Mouse (Mus musculus): Measurements from ENCODE around the gene Gm17571.

The Gm17571 gene

GRCm38 (mm10) chr9:13446703-13447285 lies at the start of gene Gm17571:
Gene Gm17571, minus strand, starts transcription at chr9:13446753.
- no peak for DNase-seq (ENCODE audit: low read depth, low spot score)

DNA sequence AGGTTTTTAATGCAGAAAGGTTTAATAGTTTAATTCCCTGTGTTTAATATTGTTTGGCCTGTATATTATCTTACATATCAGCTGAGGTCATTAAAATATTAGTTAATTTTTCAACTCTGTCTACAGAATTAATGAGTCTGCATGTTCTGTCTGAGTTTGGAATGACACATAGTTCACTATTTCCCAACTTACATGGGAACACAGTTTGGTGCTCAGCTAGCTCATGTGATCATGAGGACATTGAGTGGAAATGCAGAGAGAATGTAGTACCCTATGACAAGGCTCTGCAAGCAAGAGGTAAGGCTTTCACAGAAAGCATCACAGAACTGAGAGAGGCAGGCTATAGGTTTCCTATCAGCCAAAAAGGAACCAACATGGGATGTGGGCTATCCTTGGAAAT lies 49.0 kb upstream of the Gm17571 start:
- no peak for DNase-seq (ENCODE audit: low read depth, low spot score)

- no peak for DNase-seq (ENCODE audit: low read depth, low spot score)
These were observed 47.2 kb upstream of the Gm17571 start for GRCm38 (mm10) chr9:13493746-13494145.

- no peak for DNase-seq (ENCODE audit: low read depth, low spot score)
These were observed 46.3 kb upstream of the Gm17571 start for GRCm38 (mm10) chr9:13492807-13493206.

DNA sequence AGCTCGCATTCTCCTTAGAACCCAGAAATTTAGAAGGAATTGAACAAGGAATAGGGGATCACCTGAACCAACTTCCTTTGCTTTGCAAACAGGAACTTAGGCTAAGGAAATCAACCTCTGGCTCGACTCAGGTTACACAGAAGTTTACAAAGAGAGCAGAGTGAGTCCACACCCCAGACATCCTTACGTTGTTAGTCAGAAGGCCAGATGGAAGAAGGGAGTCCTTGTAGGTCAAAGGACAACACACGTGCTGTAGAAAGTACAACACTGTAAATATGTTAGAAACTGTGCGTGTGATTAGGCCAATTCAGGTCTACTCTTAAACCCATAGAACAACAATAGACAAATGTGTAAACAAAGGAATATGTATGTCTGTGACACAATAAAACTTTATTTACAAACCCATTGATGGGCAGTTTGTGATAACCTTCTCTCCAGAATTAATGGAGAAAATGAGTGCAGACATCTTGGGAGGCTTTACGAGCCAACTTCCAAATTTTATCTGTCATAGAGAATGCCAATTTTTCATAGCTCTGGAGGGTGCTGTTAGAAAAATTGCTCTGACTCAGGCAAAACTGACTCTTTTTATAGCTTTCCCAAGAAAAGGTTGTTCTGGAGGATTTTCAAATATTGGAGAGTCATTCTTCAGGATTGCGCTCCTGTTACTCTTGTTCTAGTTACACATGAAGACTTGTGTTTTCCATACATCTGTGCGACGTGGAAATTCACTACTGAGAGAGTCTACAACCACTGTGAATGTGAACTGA lies 45.5 kb upstream of the Gm17571 start:
- no peak for DNase-seq (ENCODE audit: low read depth, low spot score)

- no peak for DNase-seq (ENCODE audit: low read depth, low spot score)
These were observed 44.6 kb upstream of the Gm17571 start for GRCm38 (mm10) chr9:13491107-13491506.

- DNase-seq (ENCODE audit: low read depth, low spot score), result no peak
These were observed 39.4 kb upstream of the Gm17571 start for GRCm38 (mm10) chr9:13485914-13486313.

DNA sequence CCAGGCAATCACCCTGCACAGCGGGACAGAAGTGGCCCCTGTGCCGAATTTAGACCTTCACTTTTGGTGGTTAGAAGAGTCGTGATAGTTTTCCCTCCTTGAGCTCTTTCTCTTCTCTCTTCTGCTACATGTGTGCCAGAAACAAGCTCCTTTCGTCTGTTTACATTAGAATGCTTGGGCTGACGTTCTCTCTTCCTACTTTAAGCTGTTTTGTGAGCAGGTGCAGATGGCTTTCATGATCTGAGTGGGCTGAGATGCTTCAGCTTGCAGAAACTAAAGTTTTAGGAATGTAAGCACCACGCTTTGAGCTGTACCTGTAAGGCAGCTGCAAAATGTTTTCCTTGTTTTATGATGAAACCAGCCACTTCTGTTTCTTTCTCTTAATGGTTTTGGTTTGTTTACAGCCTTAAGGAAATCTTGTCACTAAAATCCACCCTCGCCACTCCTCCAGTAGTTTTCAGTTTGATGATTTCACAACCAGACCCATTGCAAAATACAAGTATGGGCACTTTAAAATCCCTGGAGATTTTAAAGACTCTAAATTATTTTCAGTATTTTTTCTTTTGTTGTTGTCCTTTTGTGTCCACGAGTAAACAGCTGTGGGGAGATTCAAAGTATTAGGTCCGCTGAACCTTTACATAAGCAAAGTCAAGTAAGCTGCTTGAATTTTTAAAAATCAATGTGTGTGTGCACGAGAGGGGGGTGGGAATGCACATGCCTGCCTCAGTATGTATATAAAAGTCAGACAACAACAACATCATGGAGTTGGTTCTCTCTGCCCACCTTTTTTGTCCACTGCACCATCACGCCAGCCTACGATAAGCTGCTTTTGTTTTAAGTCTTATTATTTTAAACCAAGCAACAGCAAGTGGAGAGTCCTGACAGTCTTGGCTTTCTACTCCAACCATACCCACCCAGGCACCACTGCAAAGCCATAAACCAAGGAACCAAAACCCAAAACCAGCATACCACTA lies 38.0 kb upstream of the Gm17571 start:
- no peak for DNase-seq (ENCODE audit: low read depth, low spot score)

- no peak for DNase-seq (ENCODE audit: low read depth, low spot score)
These were observed 36.9 kb upstream of the Gm17571 start for GRCm38 (mm10) chr9:13483199-13484068.

GRCm38 (mm10) chr9:13479275-13479674 lies 32.7 kb upstream of the Gm17571 start:
- DNase-seq (ENCODE audit: low read depth, low spot score), result no peak

DNA sequence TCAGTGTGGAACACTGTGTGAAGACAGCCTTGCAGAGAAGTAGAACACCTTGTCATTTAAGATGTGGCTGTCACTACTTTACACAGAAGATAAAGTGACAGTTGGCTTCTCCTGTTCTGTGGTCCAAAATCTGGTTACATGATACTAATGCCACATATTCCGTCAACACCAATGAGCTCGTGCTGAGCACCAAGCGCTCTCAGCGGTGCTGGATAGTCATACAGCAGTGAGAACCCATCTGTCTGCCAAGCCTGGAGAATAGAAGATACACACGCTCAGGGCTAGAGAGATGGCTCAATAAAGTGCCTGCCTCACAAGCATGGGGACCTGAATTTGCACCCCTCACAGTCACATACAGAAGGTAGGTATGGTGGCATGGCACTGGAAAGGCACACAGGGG lies 28.4 kb upstream of the Gm17571 start:
- no peak for DNase-seq (ENCODE audit: low read depth, low spot score)

DNA sequence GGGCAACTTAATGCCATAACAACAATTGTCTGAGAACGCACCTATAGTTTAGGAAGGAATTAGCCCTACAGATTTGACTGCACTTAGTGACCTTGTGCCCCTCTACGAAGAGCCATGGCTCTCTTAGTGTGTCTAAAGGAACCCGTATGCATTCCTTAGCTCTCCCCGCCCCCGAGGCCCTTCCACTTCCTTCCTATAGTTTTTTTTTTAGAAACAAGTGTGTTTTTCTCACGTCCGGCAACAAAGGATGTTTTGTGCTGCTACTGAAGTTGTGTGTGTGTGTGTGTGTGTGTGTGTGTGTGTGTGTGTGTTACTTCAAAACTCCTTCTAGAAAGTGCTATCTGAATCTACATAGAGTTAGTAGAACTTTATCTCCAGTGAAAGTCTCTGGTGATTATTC lies 23.5 kb upstream of the Gm17571 start:
- DNase-seq (ENCODE audit: low read depth, low spot score), result no peak

- no peak for DNase-seq (ENCODE audit: low read depth, low spot score)
These were observed 22.2 kb upstream of the Gm17571 start for GRCm38 (mm10) chr9:13468778-13469177.

DNA sequence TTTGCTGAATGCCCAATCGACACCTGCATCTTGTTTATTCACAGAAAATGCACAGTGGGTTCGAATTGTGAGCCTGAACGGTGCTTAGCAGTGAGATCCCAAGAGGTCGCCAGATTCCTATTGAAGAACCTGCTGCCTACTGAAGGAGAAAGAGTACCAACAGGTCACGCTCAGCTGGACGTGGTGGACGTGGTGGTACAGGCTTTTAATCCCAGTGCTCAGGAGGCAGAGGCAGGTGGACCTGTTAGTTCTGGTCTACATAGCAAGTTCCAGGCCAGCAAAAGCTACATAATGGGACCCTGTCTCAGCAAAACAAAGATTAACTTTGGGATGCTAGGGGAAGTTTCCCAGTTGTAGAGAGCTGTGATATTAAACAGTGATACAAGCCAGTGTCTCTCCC lies 21.2 kb upstream of the Gm17571 start:
- DNase-seq (ENCODE audit: low read depth, low spot score), result no peak

DNA sequence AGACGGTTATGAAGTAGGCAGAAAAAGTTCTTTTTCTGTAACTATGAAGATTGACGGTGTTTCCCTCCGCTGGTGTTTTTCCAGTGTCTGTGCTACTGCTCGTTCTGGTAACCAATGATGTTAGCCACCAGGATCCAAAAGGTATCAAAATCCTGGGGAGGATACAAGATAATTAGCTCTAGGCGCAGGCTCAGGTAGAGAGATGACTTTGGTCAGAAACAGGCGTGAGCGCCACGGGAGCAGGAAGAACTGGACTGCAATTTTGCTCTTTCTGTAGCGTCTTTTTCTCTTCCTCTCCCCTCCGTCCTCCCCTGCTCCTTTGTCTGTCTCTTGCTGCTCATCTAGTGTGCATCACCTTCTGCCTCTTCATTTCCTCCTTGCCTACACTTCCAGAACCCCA lies 20.3 kb upstream of the Gm17571 start:
- no peak for DNase-seq (ENCODE audit: low read depth, low spot score)

DNA sequence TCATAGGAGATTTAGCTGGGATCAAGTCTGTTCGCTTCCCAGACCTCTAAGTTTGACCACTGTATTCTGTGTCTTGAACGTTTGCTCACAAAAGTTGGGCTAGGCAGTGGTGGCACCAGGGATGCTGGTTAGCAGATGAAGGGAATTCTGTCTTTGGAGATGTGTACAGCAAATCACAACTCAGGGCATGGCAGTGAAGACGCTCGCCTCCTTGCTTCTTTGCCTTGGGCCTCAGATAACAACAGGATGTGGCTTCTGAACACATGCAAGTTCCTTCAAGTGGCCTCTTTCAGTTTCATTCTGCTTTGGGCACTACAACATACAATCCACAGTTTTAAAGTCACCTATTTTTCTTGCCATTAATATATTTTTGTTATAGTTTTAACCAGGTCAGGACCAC lies 19.8 kb upstream of the Gm17571 start:
- no peak for DNase-seq (ENCODE audit: low read depth, low spot score)

DNA sequence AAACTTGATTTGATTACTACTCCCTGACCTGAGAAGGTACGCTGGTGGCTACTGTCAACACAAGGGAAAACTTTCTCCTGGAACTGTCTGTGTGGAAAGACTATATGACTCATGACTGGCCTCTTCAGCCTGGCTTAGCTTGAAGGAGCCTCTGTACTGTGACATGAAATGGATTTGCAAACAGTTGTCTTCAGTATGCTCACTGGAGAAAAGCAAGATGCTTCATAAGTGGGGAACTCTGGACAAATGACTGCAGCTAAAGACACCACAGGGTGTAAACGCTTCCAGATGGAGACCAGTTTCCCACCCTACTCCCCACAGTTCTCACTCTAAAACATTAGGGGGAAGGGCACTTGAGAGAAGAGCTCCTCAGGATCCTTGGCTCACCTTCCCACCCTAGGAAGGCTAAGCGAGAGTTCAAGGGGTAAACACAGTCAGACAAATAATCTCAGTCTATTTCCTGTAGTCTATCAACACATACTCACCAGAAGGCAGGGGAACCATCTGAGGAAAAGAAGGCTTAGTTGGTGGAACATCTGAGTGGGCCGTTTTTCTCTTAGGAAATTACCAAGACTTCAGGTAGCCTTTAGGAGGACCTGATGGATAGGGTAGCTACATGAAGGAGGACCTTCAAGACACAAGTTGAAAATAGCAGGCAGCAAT lies 18.9 kb upstream of the Gm17571 start:
- no peak for DNase-seq (ENCODE audit: low read depth, low spot score)

DNA sequence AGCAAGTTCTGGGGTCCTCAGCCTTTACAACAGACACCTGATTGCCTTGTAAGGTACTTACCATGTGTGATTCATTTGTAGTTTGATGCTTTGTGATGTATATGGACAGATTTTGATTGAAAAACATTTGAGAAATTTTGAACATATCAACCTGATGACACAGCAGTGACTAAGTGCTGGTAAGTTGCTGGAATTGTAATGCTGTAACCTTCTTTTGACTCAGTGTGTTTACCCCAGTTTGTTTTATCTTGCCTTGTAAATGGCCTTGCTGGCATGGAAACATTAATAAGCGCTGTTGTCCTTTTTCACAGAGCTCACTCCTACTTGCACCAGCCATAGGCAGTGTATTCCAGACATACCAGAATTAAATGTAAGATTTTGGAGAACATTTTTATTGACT lies 14.4 kb upstream of the Gm17571 start:
- DNase-seq (ENCODE audit: low read depth, low spot score), result no peak

GRCm38 (mm10) chr9:13460012-13460411 lies 13.5 kb upstream of the Gm17571 start:
- no peak for DNase-seq (ENCODE audit: low read depth, low spot score)

DNA sequence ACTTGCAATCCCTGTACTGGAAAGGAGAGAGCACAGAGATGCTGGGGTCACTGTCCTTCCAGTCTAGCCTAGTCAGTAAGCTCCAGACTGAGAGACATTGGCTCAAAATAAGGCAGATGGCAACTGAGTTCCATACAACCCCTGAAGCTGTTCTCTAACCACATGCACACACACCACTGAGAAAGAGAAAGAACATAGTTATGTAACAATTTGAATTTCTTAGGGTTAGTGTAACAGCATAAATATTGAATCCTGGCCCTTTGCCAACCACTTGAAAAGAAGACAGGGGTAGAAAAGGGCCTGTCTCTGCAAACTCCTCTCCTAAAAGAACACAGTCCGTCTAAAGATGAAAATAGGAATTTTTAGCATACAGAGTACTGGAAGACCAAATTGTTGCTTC lies 12.8 kb upstream of the Gm17571 start:
- no peak for DNase-seq (ENCODE audit: low read depth, low spot score)

DNA sequence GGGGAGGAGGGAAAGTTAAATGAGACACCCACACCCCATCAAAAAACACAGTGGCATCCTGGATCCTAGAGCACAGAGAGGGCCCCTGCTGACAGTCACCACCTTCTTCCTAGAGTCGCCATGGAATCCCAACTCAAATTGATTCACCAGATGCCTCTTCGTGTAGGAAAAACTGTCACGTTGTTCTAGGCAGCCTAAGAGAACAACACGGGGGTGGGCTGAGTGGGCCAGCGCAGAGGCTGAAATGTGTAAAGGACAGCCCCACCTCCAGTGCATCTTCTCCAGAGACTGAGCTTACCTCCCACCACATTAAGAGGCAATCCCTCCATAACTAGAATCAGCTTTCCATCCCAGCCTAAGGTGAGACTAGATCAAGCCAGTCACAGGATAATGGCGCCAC lies 11.2 kb upstream of the Gm17571 start:
- no peak for DNase-seq (ENCODE audit: low read depth, low spot score)
